Mouse (Mus musculus) megakaryocyte, embryonic 14.5 days (primary cell): ENCODE measurements at regions not wholly inside any gene's neighbourhood (a gene's known extent, or its start where the extent isn't known, plus 50 kb on each side); places are given as distances from the start of the nearest gene placed in this dataset.

Source experiments
- FLI1 ChIP-seq: IDR thresholded peaks from 2 replicates; pipeline ENCODE4 v1.6.1; 2012; ENCODE audit warnings: low read length, inconsistent platforms, mixed read lengths
- GATA1 ChIP-seq: IDR thresholded peaks from 3 replicates; pipeline ENCODE4 v1.6.1; 2012; ENCODE audit warnings: mixed read lengths, low read length, inconsistent platforms, borderline replicate concordance

- TF ChIP-seq FLI1 (no peak), GATA1 (no peak)
Measured at GRCm38 (mm10) chr16:76718147-76718546, 295.4 kb upstream of the Usp25 start.
